Mouse (Mus musculus) heart, embryonic 16.5 days (tissue): ENCODE results near the gene Rps6kb2. TPM values are rescaled to one million over a fixed set of nuclear protein-coding genes. Genes with fewer than 3 reads are reported as not detected.

ENCODE experiments used
- ATAC-seq: fragments of 200-750 bp; cut with Nextera tagmentation; replicated peaks from 2 replicates; pipeline ENCODE4 v1.8.0; 2017; ENCODE audit warnings: moderate number of reproducible peaks; ENCODE audit not compliant: insufficient read depth, low FRiP score; ENCODE audit errors: extremely low read depth
- H3K27ac ChIP-seq: fragments of 300-500 bp; sonication (generic); 2 replicates; pipeline ENCODE4 v1.5.1; 2014; ENCODE audit warnings: mild to moderate bottlenecking, low read length, control low read depth, moderate library complexity
- H3K27me3 ChIP-seq: fragments of 300-500 bp; sonication (generic); 2 replicates; pipeline ENCODE4 v1.6.1; 2014; ENCODE audit warnings: low read length, mixed read lengths; ENCODE audit not compliant: control insufficient read depth, insufficient read depth
- H3K36me3 ChIP-seq: fragments of 300-500 bp; sonication (generic); 2 replicates; pipeline ENCODE4 v1.6.1; 2014; ENCODE audit not compliant: control insufficient read depth, insufficient read depth
- H3K4me1 ChIP-seq: fragments of 300-500 bp; sonication (generic); 2 replicates; pipeline ENCODE4 v1.6.1; 2014; ENCODE audit warnings: low read length, mixed read lengths; ENCODE audit not compliant: control insufficient read depth, insufficient read depth
- H3K4me2 ChIP-seq: fragments of 300-500 bp; sonication (generic); 2 replicates; pipeline ENCODE4 v1.6.1; 2014; ENCODE audit warnings: low read depth, mild to moderate bottlenecking, control low read depth, low read length
- H3K4me3 ChIP-seq: fragments of 300-500 bp; sonication (generic); 2 replicates; pipeline ENCODE4 v1.5.1; 2014; ENCODE audit warnings: mild to moderate bottlenecking, control low read depth, low read length
- H3K9ac ChIP-seq: fragments of 300-500 bp; sonication (generic); 2 replicates; pipeline ENCODE4 v1.6.1; 2014; ENCODE audit warnings: low read length, control low read depth
- H3K9me3 ChIP-seq: fragments of 300-500 bp; sonication (generic); replicated peaks from 2 replicates; pipeline ENCODE4 v1.6.1; 2016; ENCODE audit warnings: low read length; ENCODE audit not compliant: control insufficient read depth
- WGBS: fragments of 180-500 bp; shearing (Covaris S2); extraction: QIAGEN DNeasy Blood & Tissue Kit; methylation state at CpG from one replicate; pipeline ENCODE4 v1.1.7; 2014; 5-methylcytosine and 5-hydroxymethylcytosine counted together
- polyA plus RNA-seq: library from polyadenylated mRNA; unstranded; fragments of >200 nt; fragmentation: Nextera tagmentation; extraction: Ambion mirVana; gene quantifications from 2 replicates; pipeline ENCODE4 v1.2.1, GENCODE M21; 2015

Rps6kb2 gene
- polyA plus RNA-seq, 1 experiment from 2014 or later, result 48.7 TPM

DNA sequence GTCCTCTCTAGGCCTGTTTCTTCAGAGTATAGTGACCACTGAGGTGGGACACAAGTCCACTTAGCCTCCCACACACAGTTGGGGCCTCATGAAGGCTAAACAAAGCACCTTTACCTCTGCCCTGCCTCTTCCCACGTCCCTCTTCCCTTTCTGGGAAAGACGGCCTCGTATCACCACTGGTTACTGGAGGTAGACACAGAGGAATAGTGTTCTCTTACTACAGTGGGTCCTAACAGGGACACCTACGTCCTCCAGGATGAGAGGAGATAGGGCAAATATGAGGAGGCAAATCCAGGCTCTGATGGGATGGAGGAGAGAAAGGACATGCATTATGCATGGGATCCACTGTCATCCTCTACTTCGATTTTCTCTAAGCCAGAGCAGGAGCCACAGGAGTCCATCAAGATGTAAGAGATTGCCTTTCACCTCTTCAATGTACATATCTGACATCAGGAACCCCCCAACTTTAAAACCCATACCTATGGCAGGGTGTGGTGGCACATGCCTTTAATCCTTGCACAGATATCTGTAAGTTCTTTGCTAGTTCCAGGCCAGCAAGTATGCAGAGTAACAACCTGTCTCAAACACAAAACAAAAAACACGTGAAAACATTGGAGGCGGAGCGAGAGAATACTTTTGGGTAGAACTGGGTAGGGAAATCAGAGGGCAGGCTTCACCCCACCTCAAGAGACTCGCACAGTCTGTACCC, 15.2 kb downstream of the Rps6kb2 start:
- H3K9ac ChIP-seq, result peak overlapping the region; percentile 48
- no peaks in the 10 kb centered on the region; the same call in 1 of the 2 replicates for H3K9me3 ChIP-seq
- no peaks in the 10 kb centered on the region for H3K27me3 ChIP-seq
- no peak for ATAC-seq
- H3K4me2 ChIP-seq, result peak overlapping the region; percentile 76
- H3K36me3 ChIP-seq, result peaks cover 12% of the 10 kb centered on the region
- peak overlapping the region; percentile 54 for H3K27ac ChIP-seq
- peaks cover 12% of the 10 kb centered on the region for H3K4me1 ChIP-seq
- WGBS, result 39% methylated on average over 9 of the region's 9 CpGs
- H3K4me3 ChIP-seq, result peak overlapping the region; percentile 83

- no peak overlapping the region for H3K27ac ChIP-seq
- no peaks in the 10 kb centered on the region; the same call in 1 of the 2 replicates for H3K9me3 ChIP-seq
- peaks cover 8% of the 10 kb centered on the region for H3K36me3 ChIP-seq
- H3K27me3 ChIP-seq, result no peaks in the 10 kb centered on the region
- ATAC-seq, result no peak
- no peak overlapping the region for H3K4me3 ChIP-seq
- 52% methylated on average over 3 of the region's 3 CpGs for WGBS
- no peak overlapping the region for H3K4me2 ChIP-seq
- no peak overlapping the region for H3K9ac ChIP-seq
- peaks cover 12% of the 10 kb centered on the region for H3K4me1 ChIP-seq
These were observed 16.1 kb downstream of the Rps6kb2 start for GRCm38 (mm10) chr19:4147022-4147405.

- H3K27ac ChIP-seq, result no peak overlapping the region
- no peaks in the 10 kb centered on the region; the same call in 1 of the 2 replicates for H3K9me3 ChIP-seq
- H3K9ac ChIP-seq, result no peak overlapping the region
- peaks cover 8% of the 10 kb centered on the region for H3K36me3 ChIP-seq
- H3K4me3 ChIP-seq, result no peak overlapping the region
- H3K4me1 ChIP-seq, result peaks cover 9% of the 10 kb centered on the region
- WGBS, result 60% methylated on average over 12 of the region's 12 CpGs
- H3K4me2 ChIP-seq, result no peak overlapping the region
- H3K27me3 ChIP-seq, result no peaks in the 10 kb centered on the region
- no peak for ATAC-seq
These were observed 16.7 kb downstream of the Rps6kb2 start for GRCm38 (mm10) chr19:4146366-4147021.

DNA sequence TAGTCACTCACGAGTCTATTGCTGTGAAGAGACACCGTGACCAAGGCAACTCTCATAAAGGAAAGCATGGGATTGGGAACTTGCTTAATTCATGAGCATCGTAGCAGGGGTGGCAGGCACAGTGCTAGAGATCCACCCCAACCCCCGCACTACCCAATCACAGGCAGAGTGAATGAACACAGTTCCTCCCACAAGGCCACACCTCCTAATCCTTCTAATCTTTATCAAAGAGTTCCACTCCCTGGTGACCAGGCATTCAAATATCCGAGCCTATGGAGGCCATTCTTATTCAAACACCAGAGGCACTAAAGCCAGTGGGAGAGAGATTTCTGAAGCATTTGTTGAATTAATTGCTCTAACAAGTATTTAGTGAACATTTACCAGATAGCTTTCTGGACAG, 17.2 kb downstream of the Rps6kb2 start:
- H3K9ac ChIP-seq, result no peak overlapping the region
- no peaks in the 10 kb centered on the region; the same call in 1 of the 2 replicates for H3K9me3 ChIP-seq
- WGBS, result 89% methylated on average over 5 of the region's 5 CpGs
- no peak overlapping the region for H3K27ac ChIP-seq
- peaks cover 9% of the 10 kb centered on the region for H3K4me1 ChIP-seq
- H3K36me3 ChIP-seq, result peaks cover 4% of the 10 kb centered on the region
- H3K27me3 ChIP-seq, result no peaks in the 10 kb centered on the region
- no peak overlapping the region for H3K4me3 ChIP-seq
- H3K4me2 ChIP-seq, result no peak overlapping the region
- no peak for ATAC-seq

DNA sequence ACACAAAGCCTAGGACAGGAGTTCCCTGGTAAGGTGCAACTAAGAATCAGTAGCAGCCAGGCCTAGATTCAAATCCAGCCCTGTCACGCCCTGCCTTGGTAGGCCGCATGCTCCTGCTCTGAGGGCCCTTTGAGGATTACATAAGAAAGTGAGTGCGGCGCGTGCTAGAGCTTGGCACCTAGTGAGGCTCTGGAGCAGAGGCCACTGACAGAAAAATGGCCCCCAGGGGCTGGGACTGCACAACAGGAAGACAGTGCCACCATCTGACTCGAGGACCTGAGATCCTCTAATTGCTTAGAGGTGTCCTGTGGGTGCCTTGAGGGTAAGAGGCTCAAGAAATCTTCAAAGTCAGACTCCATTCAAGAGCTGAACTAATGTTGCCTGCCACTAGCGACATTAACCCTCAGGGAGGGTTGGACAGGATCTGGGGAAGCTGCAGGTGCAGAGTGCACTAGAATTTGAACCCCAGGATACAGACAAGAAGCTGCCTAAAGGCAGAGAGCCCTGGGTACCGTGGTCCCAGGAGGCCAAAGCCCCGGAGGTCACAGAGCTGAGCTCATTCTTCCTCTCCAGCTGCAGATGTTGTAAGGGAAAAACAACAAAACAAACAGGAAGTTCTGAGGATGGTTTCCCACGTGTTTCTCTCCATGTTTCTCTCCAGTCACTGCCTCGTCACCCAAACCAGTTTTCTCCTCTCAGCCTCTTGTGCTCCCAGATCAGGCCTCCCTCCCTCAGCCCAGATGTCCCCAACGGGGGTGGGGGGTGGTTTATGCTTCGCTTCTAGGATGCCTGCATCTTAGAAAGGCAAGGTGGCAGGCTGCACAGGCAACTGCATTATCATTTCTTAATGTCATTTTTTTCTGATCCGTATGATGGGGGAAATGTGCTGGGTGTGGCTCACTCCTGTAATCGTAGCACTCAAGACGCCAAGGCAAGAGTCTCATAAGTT, 18.3 kb downstream of the Rps6kb2 start:
- peak overlapping the region; percentile 60 for H3K27ac ChIP-seq
- H3K9ac ChIP-seq, result no peak overlapping the region
- no peak for ATAC-seq
- H3K27me3 ChIP-seq, result no peaks in the 10 kb centered on the region
- H3K36me3 ChIP-seq, result no peaks in the 10 kb centered on the region
- H3K4me3 ChIP-seq, result no peak overlapping the region
- no peaks in the 10 kb centered on the region; the same call in 1 of the 2 replicates for H3K9me3 ChIP-seq
- H3K4me2 ChIP-seq, result no peak overlapping the region
- H3K4me1 ChIP-seq, result peaks cover 8% of the 10 kb centered on the region
- 72% methylated on average over 16 of the region's 16 CpGs for WGBS

- Histone ChIP-seq H3K9me3 (no peaks in the 10 kb centered on the region; the same call in 1 of the 2 replicates), H3K27me3 (no peaks in the 10 kb centered on the region), H3K9ac (no peak within 1 kb of the TSS), H3K4me2 (no peak within 1 kb of the TSS), H3K4me1 (peaks cover 1% of the 10 kb centered on the region; the same call in 1 of the 2 replicates), H3K36me3 (no peaks in the 10 kb centered on the region), H3K4me3 (no peak within 1 kb of the TSS), H3K27ac (peak within 1 kb of the TSS; percentile 60)
- WGBS, result 71% methylated on average over 7 of the region's 7 CpGs
- ATAC-seq, result no peak
These were observed 19.3 kb downstream of the Rps6kb2 start, which contains the start of gene Cabp4 for GRCm38 (mm10) chr19:4143759-4144268. Gene Cabp4, minus strand, starts transcription at chr19:4144033.

GRCm38 (mm10) chr19:4142416-4143173, 20.6 kb downstream of the Rps6kb2 start:
- ATAC-seq, result no peak
- Histone ChIP-seq H3K27ac (no peak overlapping the region), H3K4me2 (no peak overlapping the region), H3K4me3 (no peak overlapping the region), H3K27me3 (no peaks in the 10 kb centered on the region), H3K36me3 (no peaks in the 10 kb centered on the region), H3K4me1 (0 out of 2 replicates have a peak, but pooled peaks cover 3% of the 10 kb centered on the region), H3K9ac (no peak overlapping the region), H3K9me3 (no peaks in the 10 kb centered on the region; the same call in 1 of the 2 replicates)
- 83% methylated on average over 18 of the region's 18 CpGs for WGBS

DNA sequence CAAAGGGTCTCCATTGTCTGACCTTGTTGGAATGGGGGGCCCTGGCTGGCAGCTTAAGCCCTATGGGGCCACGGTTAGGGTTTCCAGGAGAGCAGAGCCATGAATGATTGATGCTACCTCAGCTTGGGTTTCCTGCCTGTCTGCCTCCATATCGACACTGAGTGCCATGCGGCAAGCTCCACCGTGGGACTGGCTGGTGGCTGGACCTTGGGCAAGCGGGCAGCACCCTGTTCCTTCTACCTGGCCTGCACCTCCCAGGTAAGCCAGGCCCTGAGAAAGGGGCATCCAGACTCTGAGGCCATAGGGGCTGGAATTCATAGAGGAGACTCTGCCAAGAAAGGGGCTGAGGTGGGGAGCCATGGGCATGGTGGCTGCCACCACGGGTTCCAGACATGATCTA, 23.0 kb downstream of the Rps6kb2 start:
- Histone ChIP-seq H3K4me1 (0 out of 2 replicates have a peak, but pooled peaks cover 3% of the 10 kb centered on the region), H3K27ac (no peak overlapping the region), H3K4me2 (no peak overlapping the region), H3K36me3 (no peaks in the 10 kb centered on the region), H3K27me3 (no peaks in the 10 kb centered on the region), H3K9me3 (no peaks in the 10 kb centered on the region), H3K4me3 (no peak overlapping the region), H3K9ac (no peak overlapping the region)
- ATAC-seq, result no peak
- WGBS, result 85% methylated on average over 6 of the region's 6 CpGs
